Comparison of ENCODE assay signal across 8 mouse cellular contexts in genomic region chr10:21993515-21994373, GRCm38 (mm10).
DNase-seq lines count a peak whose midpoint lies in the region; ATAC-seq and TF ChIP-seq lines count a peak whose summit lies in the region.

No protein-coding gene starts in this region.

- 2% methylated on average over 55 of the region's 60 CpGs for WGBS in heart, embryonic 15.5 days
- WGBS in kidney, postnatal 0 days: under 1% methylated on average over 60 of the region's 60 CpGs

- H3K36me3 ChIP-seq in heart, embryonic 15.5 days: no peaks in the 10 kb centered on the region
- peaks cover 25% of the 10 kb centered on the region for H3K36me3 ChIP-seq in kidney, postnatal 0 days (ENCODE audit: insufficient read depth, low read length)

- peaks cover 9% of the 10 kb centered on the region for H3K4me1 ChIP-seq in heart, embryonic 15.5 days (replicated peaks)
- H3K4me1 ChIP-seq in kidney, postnatal 0 days (replicated peaks; ENCODE audit: insufficient read depth, low read length): no peaks in the 10 kb centered on the region; the same call in 1 of the 2 replicates

- H3K27me3 ChIP-seq in heart, embryonic 15.5 days: 0 out of 2 replicates have a peak, but pooled peaks cover 5% of the 10 kb centered on the region
- no peaks in the 10 kb centered on the region for H3K27me3 ChIP-seq in kidney, postnatal 0 days (ENCODE audit: insufficient read depth, low read length)

- no peak for TF ChIP-seq CTCF in kidney, postnatal 0 days (IDR thresholded peaks at IDR 0.05; ENCODE audit: low read depth)

- H3K4me3 ChIP-seq in heart, embryonic 15.5 days: peak overlapping the region; percentile 72
- peak overlapping the region; percentile 57 for H3K4me3 ChIP-seq in kidney, postnatal 0 days (replicated peaks; ENCODE audit: low read depth, low read length)

- ATAC-seq in cerebellum, adult (ENCODE audit: insufficient number of reproducible peaks, low FRiP score, low TSS enrichment): peak; percentile 60; the same call in 1 of the 2 replicates
- ATAC-seq in erythroblast, adult 5-6 weeks (replicated peaks; ENCODE audit: low FRiP score, poor library complexity, severe bottlenecking): peak; percentile 28
- ATAC-seq in heart, embryonic 15.5 days (replicated peaks; ENCODE audit: insufficient number of reproducible peaks, insufficient read depth, low FRiP score, low read depth): peak; percentile 68
- ATAC-seq in kidney, postnatal 0 days (replicated peaks; ENCODE audit: low FRiP score, low read depth): peak; percentile 75

- peak overlapping the region; percentile 96 for H3K27ac ChIP-seq in heart, embryonic 15.5 days
- peak overlapping the region; percentile 96 for H3K27ac ChIP-seq in kidney, postnatal 0 days

- H3K9ac ChIP-seq in heart, embryonic 15.5 days: peak overlapping the region; percentile 78
- peak overlapping the region; percentile 69 for H3K9ac ChIP-seq in kidney, postnatal 0 days (ENCODE audit: low read depth, low read length)

- H3K9me3 ChIP-seq in heart, embryonic 15.5 days (replicated peaks): no peaks in the 10 kb centered on the region
- H3K9me3 ChIP-seq in kidney, postnatal 0 days (replicated peaks; ENCODE audit: low read length): no peaks in the 10 kb centered on the region

- peak overlapping the region; percentile 93 for H3K4me2 ChIP-seq in heart, embryonic 15.5 days
- peak overlapping the region; percentile 73 for H3K4me2 ChIP-seq in kidney, postnatal 0 days (ENCODE audit: low read length)

- DNase-seq in cerebellum, adult 8-10 months: no peak
- peak; percentile 78 for DNase-seq in adrenal gland, postnatal 10 days
- peak; percentile 87 for DNase-seq in kidney, postnatal 0 days (ENCODE audit: low spot score)
- DNase-seq in lung, postnatal 10 days: peak; percentile 85
- peak; percentile 60 for DNase-seq in right cerebral cortex, postnatal 4 days
